Mouse (Mus musculus): Measurements from ENCODE around the gene Mrap.

Mrap gene

DNA sequence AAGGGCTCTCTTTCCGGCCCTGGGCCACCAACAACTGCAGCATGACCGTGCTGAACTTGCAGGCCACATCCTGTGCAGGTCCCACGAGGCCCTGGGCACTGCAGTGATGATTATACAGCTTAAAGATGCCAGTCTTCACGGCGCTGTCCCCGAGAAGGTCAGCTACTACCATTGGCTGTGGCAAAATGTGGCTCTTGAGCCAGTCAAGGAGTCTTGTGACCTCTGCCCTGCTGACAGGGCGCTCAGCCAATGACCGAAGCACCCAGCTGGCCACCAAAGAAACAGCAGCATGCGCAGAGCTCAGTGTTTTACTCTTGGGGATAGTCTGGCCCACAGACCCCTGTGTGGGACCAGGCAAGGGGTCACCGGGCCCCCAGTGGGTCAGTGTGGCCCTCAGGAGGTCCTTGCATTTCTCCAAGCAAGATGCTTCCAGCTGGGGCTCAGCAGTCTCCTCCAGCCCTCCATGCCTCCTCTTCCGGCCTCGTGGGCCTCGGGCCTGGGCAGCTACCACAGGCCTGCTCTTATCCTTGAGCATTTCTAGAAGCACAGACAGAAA lies 15.5 kb downstream of the Mrap start:
- no peak for DNase-seq (ENCODE audit: low spot score)

- DNase-seq (ENCODE audit: low spot score), result no peak
Observed at GRCm38 (mm10) chr16:90759335-90759734, 21.3 kb downstream of the Mrap start.

DNA sequence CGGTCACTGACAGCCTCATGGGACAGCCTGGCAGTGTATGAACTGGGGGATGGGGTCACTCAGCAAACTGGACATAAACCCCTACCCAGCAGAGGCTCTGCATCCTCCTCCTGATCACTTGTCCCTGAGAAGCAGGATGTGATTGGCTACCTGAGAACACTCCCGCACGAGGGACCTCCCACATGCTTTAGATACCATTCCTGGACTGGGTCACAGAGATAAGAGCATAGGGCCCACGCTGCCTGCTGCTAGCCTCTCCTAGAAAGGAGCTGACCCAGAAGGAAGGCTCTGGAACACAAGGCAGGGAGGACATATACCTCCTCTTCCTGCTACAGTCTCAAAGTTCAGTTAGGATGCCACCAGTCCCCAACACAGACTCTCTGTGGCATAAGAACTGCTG lies 22.5 kb downstream of the Mrap start:
- no peak for DNase-seq (ENCODE audit: low spot score)

- DNase-seq (ENCODE audit: low spot score), result no peak
Observed at GRCm38 (mm10) chr16:90765195-90765877, 27.3 kb downstream of the Mrap start.

DNA sequence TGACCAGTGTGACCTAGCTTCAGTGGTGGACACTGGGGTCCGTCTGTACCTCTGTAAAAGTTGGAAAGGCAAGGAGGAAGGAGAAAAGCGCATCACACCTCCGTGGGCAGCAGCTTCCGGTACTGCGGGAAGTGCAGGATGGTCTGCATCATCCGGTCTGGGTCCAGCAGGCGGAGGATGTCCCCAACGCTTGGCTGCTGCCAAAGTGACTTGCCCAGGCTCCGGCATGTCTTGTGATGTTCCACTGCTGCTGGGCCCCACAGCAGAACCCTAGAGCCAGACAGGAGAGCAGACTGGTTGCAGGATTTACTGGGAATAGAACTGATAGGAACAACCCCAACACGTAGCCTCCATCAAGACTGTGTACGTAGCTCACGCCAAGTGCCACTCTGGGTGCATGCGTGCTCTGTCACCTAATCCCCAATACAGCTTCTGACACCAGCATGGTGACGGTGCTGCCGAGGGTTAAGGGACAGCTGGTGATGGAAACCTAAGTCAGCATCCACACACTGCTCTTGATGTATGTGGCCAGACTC lies 29.0 kb downstream of the Mrap start:
- no peak for DNase-seq (ENCODE audit: low spot score)

DNA sequence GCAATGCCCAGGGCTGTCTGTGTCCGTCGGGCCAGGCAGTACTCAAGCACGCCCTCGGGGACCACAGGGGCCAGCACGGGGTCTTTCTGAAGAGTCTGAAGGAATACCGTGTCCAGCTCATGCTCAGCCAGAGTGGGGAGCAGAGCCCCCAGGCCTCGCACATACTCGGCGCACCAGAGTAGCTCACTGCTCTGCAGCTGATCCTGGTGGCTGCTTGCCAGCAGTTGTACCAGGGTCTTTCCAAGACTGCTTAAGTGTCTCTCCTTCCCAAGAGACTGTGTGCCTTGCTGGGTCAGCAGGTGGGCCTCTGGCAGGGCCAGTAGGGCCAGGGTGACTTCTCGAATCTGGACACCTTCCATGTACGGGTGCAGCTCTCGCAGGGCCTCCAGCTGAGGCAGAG lies 36.2 kb downstream of the Mrap start:
- DNase-seq (ENCODE audit: low spot score), result no peak

- no peak for DNase-seq (ENCODE audit: low spot score)
Observed at GRCm38 (mm10) chr16:90774646-90775045, 36.6 kb downstream of the Mrap start.

DNA sequence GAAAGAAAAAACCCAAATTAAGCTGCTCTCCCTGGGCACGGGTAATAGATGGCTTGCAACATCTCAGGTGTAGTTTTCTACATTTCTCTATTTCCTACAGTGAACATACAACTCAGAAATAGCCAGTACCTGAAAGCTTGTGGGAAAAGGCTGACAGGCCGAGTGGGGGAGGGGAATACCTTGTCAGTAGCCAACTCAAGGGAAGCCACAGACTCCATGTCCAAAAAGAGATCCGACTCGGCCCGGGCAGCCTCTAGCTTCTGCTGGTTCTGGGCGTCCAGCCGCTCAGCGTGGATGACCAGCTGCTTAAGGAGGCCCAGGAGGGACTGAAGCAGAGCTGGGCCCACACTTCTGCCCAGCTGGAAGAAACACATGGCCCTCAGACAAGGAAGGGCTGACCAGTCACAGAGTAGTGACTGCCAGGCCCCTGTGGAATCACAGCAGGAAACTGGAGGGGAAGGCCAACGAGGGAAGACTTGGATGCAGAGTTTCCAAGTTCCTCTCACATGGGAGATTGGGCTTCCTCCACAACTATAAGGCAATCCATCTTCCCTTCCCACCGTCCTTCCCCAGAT lies 38.0 kb downstream of the Mrap start:
- DNase-seq (ENCODE audit: low spot score), result no peak

DNA sequence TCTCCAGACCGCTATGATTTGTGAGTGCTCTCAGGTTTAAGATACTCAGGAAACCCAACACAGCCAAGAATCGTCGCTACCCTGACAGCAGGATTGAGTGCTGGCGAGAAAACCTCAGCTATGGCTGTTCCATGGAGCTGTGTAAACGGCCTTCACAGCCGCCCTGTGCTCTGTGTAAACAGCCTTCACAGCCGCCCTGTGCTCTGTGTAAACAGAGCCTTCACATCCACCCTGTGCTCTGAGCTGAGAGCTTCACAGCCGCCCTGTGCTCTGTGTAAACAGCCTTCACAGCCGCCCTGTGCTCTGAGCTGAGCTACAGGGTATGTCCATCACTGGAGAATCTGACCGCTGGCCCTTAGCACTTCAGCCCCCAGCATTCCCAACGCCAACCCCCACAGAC lies 41.8 kb downstream of the Mrap start:
- no peak for DNase-seq (ENCODE audit: low spot score)

DNA sequence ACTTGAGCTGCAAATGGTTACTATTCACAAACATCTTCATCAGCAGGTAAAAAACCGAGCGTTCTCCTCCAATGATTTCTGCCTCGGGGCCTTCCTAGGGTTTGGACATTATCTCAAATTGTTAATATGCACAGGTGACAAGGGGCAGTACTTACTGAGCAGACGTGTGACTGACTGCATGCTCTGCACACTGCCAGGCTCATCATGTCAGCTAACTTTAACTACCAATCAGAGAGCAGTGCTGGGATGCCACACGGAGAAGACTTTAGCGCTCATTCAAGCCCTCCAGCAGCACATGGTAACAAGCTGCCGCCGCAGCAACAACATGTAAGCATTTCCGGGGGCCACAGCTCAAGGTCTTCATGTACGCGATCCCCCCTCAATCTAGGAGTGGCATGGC lies 45.3 kb downstream of the Mrap start:
- no peak for DNase-seq (ENCODE audit: low spot score)

- DNase-seq (ENCODE audit: low spot score), result no peak
Observed at GRCm38 (mm10) chr16:90785257-90785656, 47.2 kb downstream of the Mrap start.

- no peak for DNase-seq (ENCODE audit: low spot score)
Observed at GRCm38 (mm10) chr16:90788580-90788979, 50.6 kb downstream of the Mrap start.

DNA sequence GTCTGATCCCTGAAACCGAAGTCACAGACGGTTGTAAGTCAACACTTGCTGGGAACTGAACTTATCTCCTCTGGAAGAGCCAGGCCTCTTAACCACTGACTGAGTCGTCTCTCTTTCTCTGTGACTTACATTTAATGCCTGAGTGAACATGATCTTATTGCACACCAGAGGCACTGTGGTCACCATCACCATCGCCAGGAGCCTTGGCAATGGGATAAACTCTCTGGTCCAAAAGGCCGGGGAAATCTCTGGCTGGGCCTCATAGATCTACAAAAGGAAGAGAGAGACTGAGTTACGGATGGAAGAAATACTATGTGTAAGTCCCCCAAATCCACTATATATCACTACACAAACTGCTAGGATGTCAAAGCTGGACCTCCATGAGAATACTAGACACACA lies 52.9 kb downstream of the Mrap start:
- no peak for DNase-seq (ENCODE audit: low spot score)

DNA sequence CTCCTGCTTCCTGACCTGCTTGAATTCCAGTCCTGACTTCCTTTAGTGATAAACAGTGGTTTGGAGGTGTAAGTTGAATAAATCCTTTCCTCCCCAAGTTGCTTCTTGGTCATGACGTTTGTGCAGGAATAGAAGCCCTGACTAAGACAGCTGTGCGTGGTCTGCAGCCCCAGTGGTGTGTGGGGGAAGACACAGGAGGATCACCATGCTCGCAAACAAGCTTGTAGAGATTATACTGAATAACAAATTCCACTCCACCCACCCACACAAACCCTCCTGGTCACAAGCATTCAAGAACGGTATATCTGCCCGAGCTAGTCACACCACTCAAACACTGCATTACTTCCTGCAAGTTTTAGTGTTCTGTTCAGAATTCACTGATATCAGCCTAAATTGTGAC lies 54.1 kb downstream of the Mrap start:
- DNase-seq (ENCODE audit: low spot score), result no peak

GRCm38 (mm10) chr16:90792500-90792899 lies 54.5 kb downstream of the Mrap start:
- DNase-seq (ENCODE audit: low spot score), result no peak

- no peak for DNase-seq (ENCODE audit: low spot score)
Observed at GRCm38 (mm10) chr16:90794708-90795107, 56.7 kb downstream of the Mrap start.

DNA sequence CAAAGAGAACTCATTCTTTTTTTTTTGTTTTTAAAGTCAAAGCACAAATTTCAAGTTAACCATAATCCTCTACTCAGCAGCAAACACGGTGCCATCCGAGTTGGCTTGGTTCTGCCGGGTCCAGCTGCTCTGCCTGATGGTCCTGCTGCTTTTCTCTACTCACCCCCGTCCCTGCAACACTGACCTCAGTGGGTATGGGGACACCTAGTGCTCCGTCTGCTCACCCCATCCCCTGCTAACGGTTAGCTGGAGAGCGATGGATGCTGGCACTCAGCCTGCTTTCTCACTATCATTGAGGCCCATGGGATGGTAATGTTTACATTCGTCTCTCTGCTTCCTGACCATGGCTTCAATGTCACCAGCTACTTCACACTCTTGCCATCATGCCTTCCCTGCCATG lies 60.4 kb downstream of the Mrap start:
- no peak for DNase-seq (ENCODE audit: low spot score)

DNA sequence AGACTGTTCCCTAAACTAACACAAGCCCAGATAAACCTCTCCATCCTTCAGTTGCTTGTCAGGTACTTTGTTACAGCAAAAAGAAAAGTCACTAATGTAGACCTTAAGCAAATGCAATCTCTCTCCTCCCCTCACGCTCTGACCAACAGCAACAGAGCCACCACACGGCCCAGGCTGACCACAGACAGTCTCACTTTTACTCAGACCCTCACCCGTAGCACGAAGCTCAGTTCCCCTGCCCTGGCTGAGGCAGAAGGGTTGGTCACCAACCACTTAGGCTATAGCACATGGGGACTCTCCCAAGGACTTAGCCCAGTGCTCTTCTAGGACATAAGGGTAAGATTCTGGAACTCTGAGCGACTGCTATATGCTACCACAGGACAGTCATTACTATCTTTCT lies 60.8 kb downstream of the Mrap start:
- DNase-seq (ENCODE audit: low spot score), result no peak

All from urinary bladder, postnatal 10 days (tissue).